Mouse (Mus musculus) hindbrain, embryonic 14.5 days (tissue): ENCODE data around the gene Ildr2. TPM values are rescaled to one million over a fixed set of nuclear protein-coding genes. Genes with fewer than 3 reads are reported as not detected.

ENCODE experiments used
- ATAC-seq: fragments of 200-750 bp; cut with Nextera tagmentation; 2 replicates; pipeline ENCODE4 v1.8.0; 2017; ENCODE audit warnings: moderate number of reproducible peaks, mild to moderate bottlenecking, moderate TSS enrichment, moderate library complexity; ENCODE audit not compliant: low FRiP score
- DNase-seq: peaks from one replicate; pipeline ENCODE4 v3.0.0-alpha.2; 2015; ENCODE audit warnings: low spot score
- H3K27ac ChIP-seq: fragments of 300-500 bp; sonication (generic); 2 replicates; pipeline ENCODE4 v1.5.1; 2014; ENCODE audit warnings: mild to moderate bottlenecking, moderate library complexity
- H3K27me3 ChIP-seq: fragments of 300-500 bp; sonication (generic); 2 replicates; pipeline ENCODE4 v1.6.1; 2014; ENCODE audit warnings: mild to moderate bottlenecking, low read length, mixed read lengths; ENCODE audit not compliant: control insufficient read depth, insufficient read depth
- H3K36me3 ChIP-seq: fragments of 300-500 bp; sonication (generic); replicated peaks from 2 replicates; pipeline ENCODE4 v1.6.1; 2014; ENCODE audit not compliant: control insufficient read depth, insufficient read depth
- H3K4me1 ChIP-seq: fragments of 300-500 bp; sonication (generic); replicated peaks from 2 replicates; pipeline ENCODE4 v1.6.1; 2014; ENCODE audit warnings: antibody characterized with exemption, low read length, mixed read lengths; ENCODE audit not compliant: control insufficient read depth, insufficient read depth
- H3K4me2 ChIP-seq: fragments of 300-500 bp; sonication (generic); replicated peaks from 2 replicates; pipeline ENCODE4 v1.6.1; 2014; ENCODE audit warnings: mild to moderate bottlenecking, moderate library complexity
- H3K4me3 ChIP-seq: fragments of 300-500 bp; sonication (generic); replicated peaks from 2 replicates; pipeline ENCODE4 v1.5.1; 2014; ENCODE audit warnings: mild to moderate bottlenecking, low read length
- H3K9ac ChIP-seq: fragments of 300-500 bp; sonication (generic); 2 replicates; pipeline ENCODE4 v1.6.1; 2014
- H3K9me3 ChIP-seq: fragments of 300-500 bp; sonication (generic); 2 replicates; pipeline ENCODE4 v1.6.1; 2016; ENCODE audit warnings: low read length; ENCODE audit not compliant: control insufficient read depth
- WGBS: fragments of 180-500 bp; shearing (Covaris S2); extraction: QIAGEN DNeasy Blood & Tissue Kit; methylation state at CpG from one replicate; pipeline ENCODE4 v1.1.7; 2014; 5-methylcytosine and 5-hydroxymethylcytosine counted together
- polyA plus RNA-seq: library from polyadenylated mRNA; unstranded; fragments of >200 nt; fragmentation: Nextera tagmentation; extraction: Ambion mirVana; gene quantifications from 2 replicates; pipeline ENCODE4 v1.2.1, GENCODE M21; 2014

Ildr2 gene
- polyA plus RNA-seq, 1 experiment from 2014 or later = 3.6 TPM

DNA sequence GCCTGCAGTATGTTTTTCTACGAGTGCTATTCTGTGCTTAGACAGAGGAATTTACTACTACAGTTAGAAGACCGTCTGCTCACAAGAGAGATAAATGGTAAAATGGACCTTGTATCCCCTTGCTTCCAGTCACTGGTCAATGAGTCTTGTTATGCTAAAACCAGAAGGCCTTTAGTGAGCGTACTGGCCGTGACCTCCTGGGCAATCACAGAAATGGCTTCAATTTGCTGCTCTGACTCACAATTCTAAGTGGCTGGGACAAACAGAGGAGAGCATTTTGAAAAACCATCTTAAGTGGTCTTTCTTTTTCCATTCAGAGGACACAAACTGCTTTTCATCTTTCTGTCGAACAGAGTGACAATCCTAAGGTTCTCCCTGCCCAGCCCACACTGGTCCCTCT, 57.2 kb downstream of the Ildr2 start:
- H3K9ac ChIP-seq = no peak overlapping the region
- 63% methylated on average over 5 of the region's 5 CpGs for WGBS
- ATAC-seq = no peak
- H3K4me1 ChIP-seq = peaks cover 14% of the 10 kb centered on the region; the same call in 1 of the 2 replicates
- DNase-seq = no peak
- no peak overlapping the region for H3K4me2 ChIP-seq
- H3K27me3 ChIP-seq = 0 out of 2 replicates have a peak, but pooled peaks cover 7% of the 10 kb centered on the region
- H3K4me3 ChIP-seq = no peak overlapping the region
- H3K27ac ChIP-seq = no peak overlapping the region
- H3K9me3 ChIP-seq = no peaks in the 10 kb centered on the region
- H3K36me3 ChIP-seq = no peaks in the 10 kb centered on the region

- no peak overlapping the region for H3K4me3 ChIP-seq
- ATAC-seq = no peak
- 81% methylated on average over 1 of the region's 1 CpGs for WGBS
These were observed 59.7 kb downstream of the Ildr2 start for GRCm38 (mm10) chr1:166313637-166314036.

GRCm38 (mm10) chr1:166315706-166316105, 61.8 kb downstream of the Ildr2 start:
- Histone ChIP-seq H3K9me3 (no peaks in the 10 kb centered on the region), H3K36me3 (no peaks in the 10 kb centered on the region), H3K4me2 (no peak overlapping the region), H3K4me1 (no peaks in the 10 kb centered on the region), H3K9ac (no peak overlapping the region), H3K4me3 (no peak overlapping the region), H3K27me3 (no peaks in the 10 kb centered on the region), H3K27ac (no peak overlapping the region)
- ATAC-seq (no peak), DNase-seq (no peak)
- WGBS = 92% methylated on average over 4 of the region's 4 CpGs

More at GRCm38 (mm10) chr1:166313637-166314036, 59.7 kb downstream of the Ildr2 start:
- Histone ChIP-seq H3K4me1 (peaks cover 10% of the 10 kb centered on the region; the same call in 1 of the 2 replicates), H3K9me3 (no peaks in the 10 kb centered on the region), H3K36me3 (no peaks in the 10 kb centered on the region), H3K9ac (no peak overlapping the region), H3K27ac (no peak overlapping the region), H3K4me2 (no peak overlapping the region), H3K27me3 (0 out of 2 replicates have a peak, but pooled peaks cover 3% of the 10 kb centered on the region)
- DNase-seq = no peak

- H3K9ac ChIP-seq = no peak overlapping the region
- H3K9me3 ChIP-seq = no peaks in the 10 kb centered on the region
- H3K27ac ChIP-seq = no peak overlapping the region
- no peak overlapping the region for H3K4me3 ChIP-seq
- 17% methylated on average over 4 of the region's 4 CpGs for WGBS
- ATAC-seq (no peak), DNase-seq (peak; percentile 79)
- H3K4me1 ChIP-seq = no peaks in the 10 kb centered on the region
- no peaks in the 10 kb centered on the region for H3K27me3 ChIP-seq
- no peaks in the 10 kb centered on the region for H3K36me3 ChIP-seq
- no peak overlapping the region for H3K4me2 ChIP-seq
These were observed 65.3 kb downstream of the Ildr2 start for GRCm38 (mm10) chr1:166319132-166319698.

- H3K4me2 ChIP-seq = no peak overlapping the region
- DNase-seq = no peak
- H3K27me3 ChIP-seq = no peaks in the 10 kb centered on the region
- no peaks in the 10 kb centered on the region for H3K4me1 ChIP-seq
- H3K27ac ChIP-seq = no peak overlapping the region
- no peak overlapping the region for H3K4me3 ChIP-seq
- 70% methylated on average over 3 of the region's 3 CpGs for WGBS
- H3K9me3 ChIP-seq = no peaks in the 10 kb centered on the region
- no peak for ATAC-seq
- no peaks in the 10 kb centered on the region for H3K36me3 ChIP-seq
- no peak overlapping the region for H3K9ac ChIP-seq
These were observed 72.5 kb downstream of the Ildr2 start for GRCm38 (mm10) chr1:166326421-166326820.

GRCm38 (mm10) chr1:166330752-166331151, 76.8 kb downstream of the Ildr2 start:
- Histone ChIP-seq H3K36me3 (no peaks in the 10 kb centered on the region), H3K9me3 (no peaks in the 10 kb centered on the region), H3K4me3 (no peak overlapping the region), H3K27ac (no peak overlapping the region), H3K4me2 (no peak overlapping the region), H3K4me1 (no peaks in the 10 kb centered on the region), H3K9ac (no peak overlapping the region), H3K27me3 (no peaks in the 10 kb centered on the region)
- no peak for ATAC-seq
- DNase-seq = no peak
- 57% methylated on average over 3 of the region's 3 CpGs for WGBS

- WGBS = 84% methylated on average over 6 of the region's 6 CpGs
- H3K27ac ChIP-seq = no peak overlapping the region
- no peaks in the 10 kb centered on the region for H3K27me3 ChIP-seq
- no peak overlapping the region for H3K4me3 ChIP-seq
- peaks cover 8% of the 10 kb centered on the region for H3K4me1 ChIP-seq
- no peaks in the 10 kb centered on the region for H3K9me3 ChIP-seq
- no peak overlapping the region for H3K9ac ChIP-seq
- H3K4me2 ChIP-seq = no peak overlapping the region
- DNase-seq = no peak
- ATAC-seq = no peak
- H3K36me3 ChIP-seq = no peaks in the 10 kb centered on the region
These were observed 85.2 kb downstream of the Ildr2 start for GRCm38 (mm10) chr1:166339110-166339509.

- peaks cover 12% of the 10 kb centered on the region for H3K4me1 ChIP-seq
- no peaks in the 10 kb centered on the region for H3K27me3 ChIP-seq
- H3K27ac ChIP-seq = no peak overlapping the region
- no peaks in the 10 kb centered on the region for H3K36me3 ChIP-seq
- no peak overlapping the region for H3K4me2 ChIP-seq
- 80% methylated on average over 2 of the region's 2 CpGs for WGBS
- DNase-seq (no peak), ATAC-seq (no peak)
- H3K4me3 ChIP-seq = no peak overlapping the region
- no peak overlapping the region for H3K9ac ChIP-seq
- H3K9me3 ChIP-seq = no peaks in the 10 kb centered on the region
These were observed 88.1 kb downstream of the Ildr2 start for GRCm38 (mm10) chr1:166342060-166342459.

- H3K27ac ChIP-seq = no peak overlapping the region
- no peak overlapping the region for H3K4me3 ChIP-seq
- DNase-seq (no peak), ATAC-seq (no peak)
- peaks cover 12% of the 10 kb centered on the region for H3K4me1 ChIP-seq
- no peaks in the 10 kb centered on the region for H3K27me3 ChIP-seq
- no peaks in the 10 kb centered on the region for H3K36me3 ChIP-seq
- H3K4me2 ChIP-seq = no peak overlapping the region
- no peak overlapping the region for H3K9ac ChIP-seq
- no peaks in the 10 kb centered on the region for H3K9me3 ChIP-seq
- WGBS = 100% methylated on average over 1 of the region's 1 CpGs
These were observed 88.6 kb downstream of the Ildr2 start for GRCm38 (mm10) chr1:166342539-166342938.

- no peak overlapping the region for H3K4me2 ChIP-seq
- no peak overlapping the region for H3K4me3 ChIP-seq
- no peaks in the 10 kb centered on the region for H3K9me3 ChIP-seq
- H3K36me3 ChIP-seq = no peaks in the 10 kb centered on the region
- no peak for DNase-seq
- no peaks in the 10 kb centered on the region for H3K27me3 ChIP-seq
- peaks cover 12% of the 10 kb centered on the region for H3K4me1 ChIP-seq
- H3K27ac ChIP-seq = no peak overlapping the region
- no peak overlapping the region for H3K9ac ChIP-seq
- no peak for ATAC-seq
- WGBS = 44% methylated on average over 5 of the region's 5 CpGs
These were observed 89.6 kb downstream of the Ildr2 start for GRCm38 (mm10) chr1:166343586-166343985.
